Mouse (Mus musculus): ENCODE results near the gene Fbxl8.
"Not testable (repeated sequence)": the region's sequence is repeated elsewhere in the genome, so short reads cannot be mapped to it uniquely, and the experiment has no call there.

Gene Fbxl8

GRCm38 (mm10) chr8:105264024-105264982 is at the start of gene Fbxl8, which contains the start of gene Tradd:
TSS of gene Fbxl8 (plus strand) at chr8:105264648.
TSS of gene Tradd (minus strand) at chr8:105264609.
- DNase-seq: peak; percentile 59

- peak; percentile 80 for DNase-seq
These were observed 46.4 kb upstream of the Fbxl8 start for GRCm38 (mm10) chr8:105217926-105218522.

GRCm38 (mm10) chr8:105223850-105224249 is 40.6 kb upstream of the Fbxl8 start:
- DNase-seq: no peak

- peak; percentile 94 for DNase-seq
These were observed 39.8 kb upstream of the Fbxl8 start, which contains the start of gene D230025D16Rik for GRCm38 (mm10) chr8:105224413-105225271. TSS of gene D230025D16Rik (plus strand) at chr8:105225145.

GRCm38 (mm10) chr8:105225272-105225593 is 39.2 kb upstream of the Fbxl8 start:
- DNase-seq: no peak

GRCm38 (mm10) chr8:105225917-105226316 is 38.5 kb upstream of the Fbxl8 start:
- no peak for DNase-seq

- no peak for DNase-seq
These were observed 32.7 kb upstream of the Fbxl8 start for GRCm38 (mm10) chr8:105231503-105232320.

GRCm38 (mm10) chr8:105232321-105232693 is 32.1 kb upstream of the Fbxl8 start:
- DNase-seq: not testable (repeated sequence)

- DNase-seq: no peak
These were observed 31.1 kb upstream of the Fbxl8 start for GRCm38 (mm10) chr8:105233126-105233935.

GRCm38 (mm10) chr8:105235206-105235605 is 29.2 kb upstream of the Fbxl8 start:
- no peak for DNase-seq

GRCm38 (mm10) chr8:105237442-105238142 is 26.9 kb upstream of the Fbxl8 start:
- no peak for DNase-seq

- no peak for DNase-seq
These were observed 23.4 kb upstream of the Fbxl8 start for GRCm38 (mm10) chr8:105241016-105241415.

GRCm38 (mm10) chr8:105251954-105252353 is 12.5 kb upstream of the Fbxl8 start:
- no peak for DNase-seq

GRCm38 (mm10) chr8:105252680-105253537 is 11.5 kb upstream of the Fbxl8 start:
- peak; percentile 23 for DNase-seq

GRCm38 (mm10) chr8:105253766-105254151 is 10.7 kb upstream of the Fbxl8 start:
- DNase-seq: no peak

- peak; percentile 81 for DNase-seq
These were observed 10.1 kb upstream of the Fbxl8 start for GRCm38 (mm10) chr8:105254152-105254965.

GRCm38 (mm10) chr8:105254966-105255350 is 9.5 kb upstream of the Fbxl8 start, which contains the start of gene B3gnt9:
TSS of gene B3gnt9 (minus strand) at chr8:105255153.
- no peak for DNase-seq

GRCm38 (mm10) chr8:105257318-105258114 is 6.9 kb upstream of the Fbxl8 start:
- DNase-seq: peak; percentile 17
